Mouse (Mus musculus) midbrain, embryonic 14.5 days (tissue): Measurements from ENCODE around the gene Tmem139. TPM values are rescaled to one million over a fixed set of nuclear protein-coding genes. Genes with fewer than 3 reads are reported as not detected.

ENCODE experiments used
- ATAC-seq: fragments of 200-750 bp; cut with Nextera tagmentation; 2 replicates; pipeline ENCODE4 v1.8.0; 2017; ENCODE audit warnings: moderate number of reproducible peaks, moderate library complexity; ENCODE audit not compliant: low FRiP score, low TSS enrichment
- DNase-seq: peaks from one replicate; pipeline ENCODE4 v3.0.0-alpha.2; 2015
- H3K27ac ChIP-seq: fragments of 300-500 bp; sonication (generic); replicated peaks from 2 replicates; pipeline ENCODE4 v1.5.1; 2014; ENCODE audit warnings: mild to moderate bottlenecking, low read depth, low read length, moderate library complexity
- H3K27me3 ChIP-seq: fragments of 300-500 bp; sonication (generic); 2 replicates; pipeline ENCODE4 v1.6.1; 2014; ENCODE audit warnings: low read length, control low read depth, mixed read lengths; ENCODE audit not compliant: control insufficient read depth, insufficient read depth
- H3K36me3 ChIP-seq: fragments of 300-500 bp; sonication (generic); 2 replicates; pipeline ENCODE4 v1.6.1; 2014; ENCODE audit warnings: low read length, control low read depth; ENCODE audit not compliant: control insufficient read depth, insufficient read depth
- H3K4me1 ChIP-seq: fragments of 300-500 bp; sonication (generic); 2 replicates; pipeline ENCODE4 v1.6.1; 2014; ENCODE audit warnings: mild to moderate bottlenecking, antibody characterized with exemption, low read length, control low read depth; ENCODE audit not compliant: control insufficient read depth, insufficient read depth
- H3K4me2 ChIP-seq: fragments of 300-500 bp; sonication (generic); 2 replicates; pipeline ENCODE4 v1.6.1; 2014; ENCODE audit warnings: mild to moderate bottlenecking, low read length, moderate library complexity
- H3K4me3 ChIP-seq: fragments of 300-500 bp; sonication (generic); replicated peaks from 2 replicates; pipeline ENCODE4 v1.5.1; 2014; ENCODE audit warnings: low read depth, low read length
- H3K9ac ChIP-seq: fragments of 300-500 bp; sonication (generic); replicated peaks from 2 replicates; pipeline ENCODE4 v1.6.1; 2014; ENCODE audit warnings: mild to moderate bottlenecking, low read length, moderate library complexity
- H3K9me3 ChIP-seq: fragments of 300-500 bp; sonication (generic); 2 replicates; pipeline ENCODE4 v1.6.1; 2016; ENCODE audit warnings: low read length, control low read depth, mixed read lengths; ENCODE audit not compliant: control insufficient read depth
- WGBS: fragments of 180-500 bp; shearing (Covaris S2); extraction: QIAGEN DNeasy Blood & Tissue Kit; methylation state at CpG from one replicate; pipeline ENCODE4 v1.1.7; 2014; 5-methylcytosine and 5-hydroxymethylcytosine counted together
- polyA plus RNA-seq: library from polyadenylated mRNA; unstranded; fragments of >200 nt; fragmentation: Nextera tagmentation; extraction: Ambion mirVana; gene quantifications from 2 replicates; pipeline ENCODE4 v1.2.1, GENCODE M21; 2014

The Tmem139 gene
- polyA plus RNA-seq, 1 experiment from 2014 or later: 0.18 TPM

DNA sequence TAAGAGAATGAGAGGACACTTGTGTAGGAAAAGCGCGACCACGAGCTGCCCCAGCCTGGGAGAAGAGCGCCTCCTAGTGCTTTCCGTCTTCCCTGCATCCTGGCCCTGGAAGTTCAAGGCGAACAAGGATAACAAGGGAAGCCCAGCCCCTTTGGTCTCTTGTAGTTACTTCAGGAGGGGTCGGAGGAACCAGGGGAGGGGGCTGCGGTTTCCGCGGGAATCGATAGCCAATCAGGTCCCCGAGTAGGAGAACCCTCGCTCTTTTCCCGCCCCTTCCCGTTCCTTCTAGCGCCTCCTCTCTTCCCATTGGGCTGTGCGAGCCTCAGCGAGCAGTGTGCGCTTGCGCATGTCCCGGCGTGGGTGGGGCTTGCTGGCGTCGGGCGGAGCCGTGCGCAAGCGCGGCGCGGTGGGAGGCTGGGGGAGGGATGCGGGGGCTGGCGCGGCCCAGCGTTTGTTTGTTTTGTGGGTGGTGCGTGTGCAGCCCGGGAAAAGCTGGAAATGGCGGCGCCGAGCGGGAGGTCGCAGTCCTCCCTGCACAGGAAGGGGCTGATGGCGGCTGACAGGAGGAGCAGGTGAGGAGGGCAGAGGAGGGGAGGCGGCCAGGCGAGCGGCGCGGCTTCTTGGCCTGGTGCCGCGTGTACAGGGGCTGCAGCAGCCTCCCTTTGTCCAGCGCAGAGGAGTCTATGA lies 3.0 kb downstream of the Tmem139 start, which contains the start of gene Casp2:
Gene Casp2 (plus strand): TSS at position 360 of the 687 bp plus-strand sequence.
- Histone ChIP-seq H3K4me1 (peaks cover 15% of the 10 kb centered on the region), H3K27me3 (no peaks in the 10 kb centered on the region), H3K9me3 (no peaks in the 10 kb centered on the region), H3K4me2 (peak within 1 kb of the TSS; percentile 86), H3K36me3 (peaks cover 26% of the 10 kb centered on the region), H3K4me3 (peak within 1 kb of the TSS; percentile 92), H3K27ac (peak within 1 kb of the TSS; percentile 91), H3K9ac (peak within 1 kb of the TSS; percentile 93)
- ATAC-seq: peak; percentile 99
- peak; percentile 99 for DNase-seq
- WGBS: under 1% methylated on average over 50 of the region's 51 CpGs

DNA sequence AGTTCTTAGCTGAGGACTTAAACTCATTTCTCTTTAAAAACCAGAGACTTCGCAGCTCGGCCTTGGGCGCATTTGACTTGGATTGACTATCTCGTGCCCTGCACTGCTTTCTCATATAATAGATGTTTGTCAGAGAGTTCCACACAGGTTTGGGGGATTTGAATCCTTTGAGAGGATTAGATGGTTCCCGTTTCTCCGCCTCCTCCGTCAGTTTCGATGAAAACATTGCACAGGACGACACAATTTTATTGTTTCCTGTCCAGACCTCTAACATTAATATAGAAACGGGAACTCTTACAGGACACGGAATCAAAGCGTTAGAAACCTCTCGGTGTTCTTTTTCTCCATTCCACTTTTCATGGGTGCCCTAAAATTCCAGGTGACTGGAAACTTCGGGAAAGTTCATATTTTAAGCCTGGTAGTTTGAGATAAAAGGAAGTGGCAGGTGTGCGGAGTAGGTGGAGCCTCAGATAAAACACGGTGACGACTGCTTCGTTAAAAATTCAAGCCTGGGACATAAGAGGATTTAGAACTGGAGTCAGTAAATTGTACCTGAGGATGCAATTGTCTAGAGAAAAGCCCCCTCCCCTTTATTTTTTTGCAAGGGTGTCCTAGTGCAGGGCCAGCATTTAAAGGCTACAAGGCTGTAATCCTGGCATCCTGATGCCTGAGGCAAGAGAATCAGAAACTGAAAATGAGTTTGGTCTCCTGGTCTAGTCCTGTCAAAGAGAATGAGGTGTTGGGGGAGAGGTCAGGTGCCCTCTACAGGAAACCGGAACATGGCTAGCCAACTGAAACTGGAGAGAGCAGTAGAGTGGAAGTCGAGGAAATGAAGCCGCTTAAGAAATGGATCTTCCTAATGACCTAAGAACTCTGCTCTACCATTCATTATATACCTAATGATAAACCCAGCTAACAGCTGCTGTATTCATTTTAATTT lies 3.9 kb downstream of the Tmem139 start:
- under 1% methylated on average over 21 of the region's 21 CpGs for WGBS
- Histone ChIP-seq H3K9me3 (no peaks in the 10 kb centered on the region), H3K36me3 (peaks cover 34% of the 10 kb centered on the region), H3K4me3 (peak overlapping the region; percentile 92), H3K4me1 (peaks cover 15% of the 10 kb centered on the region), H3K27me3 (no peaks in the 10 kb centered on the region), H3K9ac (peak overlapping the region; percentile 93), H3K27ac (peak overlapping the region; percentile 91), H3K4me2 (peak overlapping the region; percentile 86)
- DNase-seq (peak; percentile 37), ATAC-seq (no peak)

DNA sequence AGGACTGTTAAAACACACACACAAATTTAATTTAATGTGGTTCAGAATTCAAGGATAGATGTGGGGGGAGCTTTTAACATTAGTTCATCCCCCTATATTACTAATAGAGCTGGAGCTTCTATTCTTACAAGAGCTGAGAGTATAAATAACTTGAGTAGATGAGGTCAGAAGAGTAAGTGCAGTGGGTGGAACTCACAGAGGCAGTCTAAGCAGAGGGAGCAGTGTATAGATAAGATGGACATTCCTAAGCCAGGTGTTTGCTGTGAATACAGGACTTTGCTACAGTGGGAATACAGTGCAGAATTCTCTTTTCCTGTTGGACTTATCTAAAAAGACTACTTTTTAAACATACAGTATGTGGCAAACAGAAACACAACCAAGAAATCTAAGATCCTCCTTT lies 9.0 kb downstream of the Tmem139 start:
- Histone ChIP-seq H3K9ac (no peak overlapping the region), H3K4me3 (no peak overlapping the region), H3K27me3 (no peaks in the 10 kb centered on the region), H3K9me3 (no peaks in the 10 kb centered on the region), H3K4me1 (peaks cover 15% of the 10 kb centered on the region), H3K27ac (no peak overlapping the region), H3K4me2 (no peak overlapping the region), H3K36me3 (peaks cover 80% of the 10 kb centered on the region)
- ATAC-seq (no peak), DNase-seq (no peak)

DNA sequence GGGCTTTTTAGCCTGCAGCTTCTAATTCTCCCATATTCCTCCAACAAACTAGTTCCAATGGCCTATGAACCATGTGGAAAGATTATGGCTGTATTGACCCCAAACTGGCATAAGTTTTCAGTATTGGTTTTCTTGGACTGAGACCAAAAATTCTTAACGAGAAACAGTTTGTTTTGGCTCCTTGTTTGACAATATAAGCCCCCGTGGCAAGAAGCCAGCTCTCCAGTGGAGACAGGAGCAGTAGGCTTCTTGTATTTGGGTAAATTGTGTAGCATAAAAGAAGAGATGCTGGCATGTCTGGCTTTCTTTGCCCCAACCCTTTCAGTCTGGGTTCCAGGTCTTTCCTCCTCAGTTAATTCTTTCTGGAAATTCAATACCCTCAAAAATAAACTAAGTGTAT lies 14.4 kb downstream of the Tmem139 start:
- ATAC-seq: no peak

DNA sequence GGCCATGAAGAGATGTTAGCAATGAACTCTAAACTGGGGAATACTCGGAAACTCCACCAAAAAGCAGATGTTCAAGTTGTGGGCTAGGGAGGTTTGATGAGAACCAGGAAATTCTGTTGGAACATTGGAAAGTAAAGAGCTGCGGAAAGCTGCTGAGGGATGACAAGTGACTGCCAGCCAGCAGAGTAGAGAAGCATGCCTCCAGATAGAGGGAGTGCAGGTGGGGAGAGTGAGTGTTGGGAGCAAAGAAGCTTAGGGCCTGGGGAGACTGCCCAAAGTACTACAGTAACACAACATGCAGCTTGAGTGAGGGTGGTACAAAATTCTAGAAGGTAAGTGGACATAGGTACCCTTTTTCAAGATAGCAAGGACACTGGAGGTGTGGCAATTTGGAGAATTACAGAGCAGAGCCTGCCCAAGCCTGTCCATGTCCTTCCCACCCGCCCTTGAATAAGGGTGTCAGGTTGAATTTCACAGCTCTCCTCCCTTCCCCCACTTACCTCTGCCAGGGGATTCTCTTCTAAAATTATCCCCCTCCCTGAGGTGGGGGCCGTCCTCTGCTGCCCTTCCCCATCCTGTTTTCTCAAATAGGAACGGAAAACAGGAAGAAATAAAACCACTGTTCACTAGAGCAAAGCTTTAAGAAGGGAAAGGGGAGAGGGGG lies 21.2 kb downstream of the Tmem139 start:
- no peaks in the 10 kb centered on the region for H3K9me3 ChIP-seq
- H3K4me1 ChIP-seq: no peaks in the 10 kb centered on the region
- no peaks in the 10 kb centered on the region for H3K27me3 ChIP-seq
- DNase-seq: no peak
- H3K4me3 ChIP-seq: no peak overlapping the region
- H3K27ac ChIP-seq: no peak overlapping the region
- no peak overlapping the region for H3K9ac ChIP-seq
- ATAC-seq: no peak
- H3K36me3 ChIP-seq: peaks cover 85% of the 10 kb centered on the region
- 85% methylated on average over 5 of the region's 5 CpGs for WGBS
- H3K4me2 ChIP-seq: no peak overlapping the region

More for the DNA sequence above, 14.4 kb downstream of the Tmem139 start:
- Histone ChIP-seq H3K4me3 (no peak overlapping the region), H3K27me3 (no peaks in the 10 kb centered on the region), H3K4me1 (no peaks in the 10 kb centered on the region), H3K36me3 (peaks cover 91% of the 10 kb centered on the region), H3K4me2 (no peak overlapping the region), H3K9ac (no peak overlapping the region), H3K27ac (no peak overlapping the region), H3K9me3 (no peaks in the 10 kb centered on the region)
- peak; percentile 28 for DNase-seq
- 72% methylated on average over 2 of the region's 2 CpGs for WGBS

DNA sequence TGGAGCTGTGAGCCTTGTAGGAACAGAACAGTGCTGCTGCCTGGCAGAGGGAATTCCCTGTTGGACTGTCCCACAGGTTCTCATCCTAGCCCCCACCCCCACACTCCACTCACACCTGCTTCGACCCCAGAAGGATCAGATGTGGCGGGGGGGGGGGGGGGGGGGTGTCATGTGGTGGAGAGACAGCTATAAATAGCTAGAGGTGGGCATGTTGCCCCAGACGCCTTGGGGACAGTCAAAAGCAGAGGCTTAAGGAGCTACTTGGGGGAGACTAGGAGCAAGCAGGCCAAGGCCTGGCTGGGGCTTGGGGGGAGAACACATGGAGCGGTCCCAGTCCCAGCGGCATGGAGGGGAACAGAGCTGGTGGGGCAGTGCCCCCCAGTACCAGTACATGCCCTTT lies 24.7 kb downstream of the Tmem139 start, which contains the start of gene Clcn1:
Gene Clcn1 (plus strand): TSS at position 238 of the 400 bp plus-strand sequence.
- H3K27me3 ChIP-seq: no peaks in the 10 kb centered on the region
- H3K9me3 ChIP-seq: no peaks in the 10 kb centered on the region
- no peaks in the 10 kb centered on the region for H3K4me1 ChIP-seq
- ATAC-seq: 0 out of 2 replicates have a peak, but pooled peaks have one; percentile 31
- H3K4me3 ChIP-seq: no peak within 1 kb of the TSS
- no peak within 1 kb of the TSS for H3K9ac ChIP-seq
- WGBS: 78% methylated on average over 4 of the region's 5 CpGs
- peaks cover 69% of the 10 kb centered on the region for H3K36me3 ChIP-seq
- H3K4me2 ChIP-seq: no peak within 1 kb of the TSS
- H3K27ac ChIP-seq: no peak within 1 kb of the TSS
- no peak for DNase-seq

DNA sequence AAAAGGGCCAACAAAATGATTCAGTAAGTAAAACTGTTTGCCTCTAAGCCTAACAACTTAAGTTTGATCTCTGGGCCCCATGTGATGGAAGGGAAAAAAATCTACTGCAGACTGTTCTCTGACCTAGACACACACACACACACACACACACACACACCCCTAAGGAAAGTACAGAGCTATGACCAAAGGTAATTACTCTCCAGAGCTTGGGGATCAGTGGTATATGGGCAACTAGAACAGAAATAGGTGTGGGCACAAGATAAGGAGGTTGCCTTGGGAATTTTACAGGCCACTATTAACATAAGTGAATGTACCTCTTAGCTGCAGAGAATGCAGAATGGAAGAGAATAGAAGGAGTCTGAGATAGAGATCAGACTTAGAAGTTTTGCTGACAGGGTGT lies 25.8 kb downstream of the Tmem139 start:
- DNase-seq: no peak
- no peak overlapping the region for H3K27ac ChIP-seq

DNA sequence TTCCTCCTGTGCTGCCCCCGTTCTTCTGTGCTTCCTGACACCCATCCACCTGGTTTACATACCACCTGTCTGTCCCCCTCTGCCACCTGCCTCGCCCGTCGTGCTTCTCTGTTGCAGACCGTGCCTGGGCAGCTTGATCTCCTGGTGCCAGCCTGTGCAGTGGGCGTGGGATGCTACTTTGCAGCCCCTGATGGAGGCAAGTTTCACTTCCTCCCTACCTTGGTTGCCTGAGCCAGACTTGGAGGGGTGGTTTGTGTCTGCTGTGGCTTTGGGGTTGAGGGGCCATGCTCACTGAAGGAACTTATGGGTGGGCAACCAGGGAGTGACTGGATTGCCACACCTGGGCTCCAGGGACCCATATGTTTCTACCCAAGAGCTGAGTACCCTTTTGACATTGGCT lies 31.6 kb downstream of the Tmem139 start:
- Histone ChIP-seq H3K9me3 (no peaks in the 10 kb centered on the region), H3K27ac (no peak overlapping the region), H3K4me3 (no peak overlapping the region), H3K36me3 (peaks cover 50% of the 10 kb centered on the region), H3K4me1 (no peaks in the 10 kb centered on the region), H3K4me2 (no peak overlapping the region), H3K27me3 (no peaks in the 10 kb centered on the region), H3K9ac (no peak overlapping the region)
- ATAC-seq (no peak), DNase-seq (no peak)
- WGBS: 94% methylated on average over 6 of the region's 6 CpGs

More for the DNA sequence above, 25.8 kb downstream of the Tmem139 start:
- Histone ChIP-seq H3K4me3 (no peak overlapping the region), H3K27me3 (no peaks in the 10 kb centered on the region), H3K4me1 (no peaks in the 10 kb centered on the region), H3K36me3 (peaks cover 68% of the 10 kb centered on the region), H3K9me3 (no peaks in the 10 kb centered on the region), H3K4me2 (no peak overlapping the region), H3K9ac (no peak overlapping the region)
- ATAC-seq: no peak
